Mouse (Mus musculus) layer of hippocampus, postnatal 10 days (tissue): ENCODE data around the gene Pi16. TPM values are rescaled to one million over a fixed set of nuclear protein-coding genes. Genes with fewer than 3 reads are reported as not detected.

Experiments used
- DNase-seq, 2 experiments: peaks; one replicate each; pipeline ENCODE4 v3.0.0; 2021; ENCODE audit warnings: low spot score in 2 of 2
- total RNA-seq, 2 experiments: library from RNA; stranded (reverse); gene quantifications; 2 replicates each; pipeline ENCODE4 v1.2.3; 2021

The Pi16 gene
- total RNA-seq, 2 experiments from 2014 or later, result 1.7 to 2.1 TPM

GRCm38 (mm10) chr17:29303856-29304255 lies 13.6 kb upstream of the Pi16 start:
- DNase-seq, result no peak

- no peak for DNase-seq
These were observed 13.0 kb upstream of the Pi16 start for GRCm38 (mm10) chr17:29304376-29305057.

- no peak for DNase-seq
These were observed 12.2 kb upstream of the Pi16 start for GRCm38 (mm10) chr17:29305058-29305806.

- DNase-seq, result no peak
These were observed 11.6 kb upstream of the Pi16 start for GRCm38 (mm10) chr17:29305871-29306270.

GRCm38 (mm10) chr17:29310056-29310623 lies 7.3 kb upstream of the Pi16 start:
- DNase-seq, result no peak

DNA sequence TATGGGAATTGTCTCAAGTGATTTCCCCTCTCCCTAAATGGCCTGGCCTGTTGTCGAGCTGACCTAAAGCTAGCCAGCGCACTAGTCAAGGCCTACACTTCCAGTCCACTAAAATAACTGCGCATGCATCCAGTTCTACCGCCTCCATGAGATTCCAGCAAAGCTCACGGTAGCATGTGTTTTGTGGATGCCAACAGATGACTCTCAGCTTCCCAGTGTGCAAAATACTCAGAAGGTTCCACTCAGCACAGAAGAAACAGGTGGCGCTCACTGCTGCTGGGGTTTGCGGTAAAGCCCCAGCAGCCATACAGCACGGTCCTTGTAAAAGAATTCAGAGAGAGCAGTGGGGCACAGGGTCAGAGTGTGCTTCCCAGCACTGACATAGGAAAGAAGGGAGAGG lies 5.9 kb upstream of the Pi16 start:
- DNase-seq, result no peak

DNA sequence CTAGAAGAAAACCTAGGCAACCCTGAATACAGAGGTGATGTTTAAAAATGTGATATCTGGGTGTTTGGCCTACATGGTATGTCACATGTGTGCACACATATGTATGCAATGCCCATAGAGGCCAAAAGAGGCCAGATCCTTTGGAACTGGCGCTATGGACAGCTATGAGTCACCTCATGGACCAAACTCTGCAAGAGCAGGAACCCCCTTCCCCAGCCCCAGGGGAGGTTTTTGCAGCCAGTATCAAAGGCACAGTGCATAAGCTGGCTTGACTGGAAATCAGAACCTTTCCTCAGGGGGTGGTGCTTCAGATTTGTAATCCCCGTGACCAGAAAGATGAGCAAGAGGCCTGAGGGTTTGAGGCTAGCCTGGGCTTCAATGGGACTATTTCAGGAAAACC lies 5.4 kb upstream of the Pi16 start:
- no peak for DNase-seq

- no peak for DNase-seq
These were observed 4.2 kb upstream of the Pi16 start for GRCm38 (mm10) chr17:29313300-29313699.

GRCm38 (mm10) chr17:29315672-29316465 lies 1.6 kb upstream of the Pi16 start:
- no peak for DNase-seq

- DNase-seq, result no peak
These were observed 589 bp upstream of the Pi16 start for GRCm38 (mm10) chr17:29316891-29317290.

DNA sequence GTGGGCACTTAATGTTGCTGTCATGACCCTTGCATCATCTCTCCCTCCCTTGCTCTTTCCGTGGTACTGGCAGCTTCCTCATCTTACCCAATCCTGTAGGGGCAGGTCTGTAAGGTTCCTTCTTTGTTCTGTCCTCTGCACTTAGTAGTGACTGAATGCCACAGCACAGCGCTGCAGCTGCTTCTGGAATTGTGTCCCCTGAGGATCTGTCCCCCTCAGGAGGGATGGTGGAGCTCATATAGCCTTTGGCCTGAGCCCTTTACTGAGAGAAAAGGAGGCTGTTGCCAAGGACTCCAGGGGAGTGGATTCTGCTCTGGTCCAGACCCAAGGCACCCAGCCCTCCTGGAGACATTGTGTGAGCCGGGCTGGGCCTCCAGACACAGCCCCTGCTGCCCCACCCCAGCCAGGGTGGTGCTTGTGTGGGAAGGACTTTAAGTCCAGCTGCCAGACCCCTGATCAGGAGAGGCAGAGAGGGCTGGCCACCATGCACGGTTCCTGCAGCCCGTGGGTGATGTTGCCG lies 1.3 kb downstream of the Pi16 start:
- DNase-seq, result no peak

GRCm38 (mm10) chr17:29319476-29319875 lies 2.0 kb downstream of the Pi16 start:
- no peak for DNase-seq

GRCm38 (mm10) chr17:29319881-29320639 lies 2.6 kb downstream of the Pi16 start:
- no peak for DNase-seq

GRCm38 (mm10) chr17:29321765-29322602 lies 4.5 kb downstream of the Pi16 start:
- DNase-seq, result no peak

DNA sequence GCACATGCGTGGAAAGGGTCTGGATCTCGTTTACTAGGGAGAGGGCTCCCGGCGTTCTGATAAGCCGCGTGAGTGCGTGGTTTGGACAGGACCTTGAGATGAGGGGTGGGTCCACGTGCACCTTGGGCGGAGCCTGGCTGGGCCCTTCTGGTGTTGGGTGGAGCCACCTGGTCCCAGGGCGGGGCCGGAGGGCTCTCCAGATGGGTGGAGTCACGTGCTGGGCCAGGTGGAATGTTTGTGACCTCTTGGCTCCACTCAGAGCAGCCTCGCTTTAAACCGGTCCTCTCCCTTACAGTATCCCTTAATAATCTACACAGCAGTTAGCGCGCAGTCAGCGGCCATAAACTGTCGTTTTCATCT lies 5.1 kb downstream of the Pi16 start:
- no peak for DNase-seq

- DNase-seq, result no peak
These were observed 6.1 kb downstream of the Pi16 start for GRCm38 (mm10) chr17:29323625-29324024.

DNA sequence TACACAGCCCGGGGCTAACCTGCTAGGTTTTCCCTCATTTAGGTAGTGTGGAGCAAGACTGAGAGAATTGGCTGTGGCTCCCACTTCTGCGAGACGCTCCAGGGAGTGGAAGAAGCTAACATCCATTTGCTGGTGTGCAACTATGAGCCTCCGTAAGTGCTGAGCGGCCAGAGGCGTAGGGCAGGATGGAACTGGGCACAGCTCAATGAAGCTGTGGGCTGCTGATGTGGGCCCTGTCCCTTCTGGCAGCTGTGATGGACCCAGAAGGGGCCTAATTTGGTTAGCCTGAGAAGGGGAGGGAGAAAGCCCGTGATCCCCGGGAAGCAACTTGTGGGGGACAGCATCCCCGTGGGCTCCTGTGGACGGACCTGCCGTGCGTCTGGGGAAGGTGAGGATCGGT lies 8.4 kb downstream of the Pi16 start:
- no peak for DNase-seq

GRCm38 (mm10) chr17:29326531-29327529 lies 9.3 kb downstream of the Pi16 start:
- no peak for DNase-seq

- DNase-seq, result no peak
These were observed 10.2 kb downstream of the Pi16 start for GRCm38 (mm10) chr17:29327691-29328090.
